Mouse (Mus musculus) cerebellum, postnatal 36 days (tissue): ENCODE measurements around the gene Wdr81.
"Not testable (repeated sequence)": the region's sequence is repeated elsewhere in the genome, so short reads cannot be mapped to it uniquely, and the experiment has no call there.

ENCODE experiments used
- DNase-seq, 2 experiments: peaks; one replicate each; pipeline ENCODE4 v3.0.0; 2021 to 2022; ENCODE audit warnings: mixed read lengths in 2 of 2

The Wdr81 gene

DNA sequence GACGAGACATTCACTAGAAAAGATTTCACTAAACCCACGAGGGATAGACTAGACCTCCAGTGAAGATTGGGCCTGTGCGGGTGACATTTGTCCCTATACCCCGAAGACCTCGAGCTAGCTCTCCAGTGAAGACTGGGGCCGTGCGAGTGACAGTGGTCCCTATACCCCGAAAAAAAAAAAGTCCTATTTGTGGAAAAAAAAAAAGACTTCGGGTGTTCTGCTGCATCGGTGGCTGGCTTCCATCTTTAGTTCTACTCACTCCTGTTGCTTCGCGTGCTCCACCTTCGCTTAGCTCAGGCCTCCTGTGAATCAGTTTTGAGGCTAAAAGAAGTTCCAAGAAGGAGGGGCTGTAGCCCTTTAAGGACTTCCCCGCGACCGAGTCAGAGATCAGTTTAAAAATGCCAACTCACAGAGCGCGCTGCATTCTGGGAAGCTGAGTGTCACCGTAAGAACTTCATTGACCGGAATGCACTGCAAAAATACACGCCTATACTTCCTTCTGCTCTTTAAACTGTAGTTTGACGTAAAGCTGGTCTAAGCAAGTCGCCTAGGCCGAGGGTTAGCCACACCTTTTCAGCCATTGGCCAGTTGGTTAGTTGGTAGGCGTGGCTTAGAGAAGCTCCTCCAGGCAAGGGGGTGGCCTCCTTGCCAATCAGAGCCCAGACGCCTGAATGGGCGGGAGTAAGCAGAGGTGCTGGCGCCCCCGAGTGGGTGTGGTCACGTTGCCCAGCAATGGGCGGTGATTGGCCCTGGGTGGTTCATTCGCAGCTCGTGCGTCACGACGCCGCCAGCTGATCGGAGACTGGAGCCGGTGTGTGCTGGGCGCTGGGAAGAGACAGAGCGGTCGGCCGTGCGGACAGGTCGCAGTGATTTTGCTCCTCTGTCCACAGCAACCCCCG, 6.6 kb upstream of the Wdr81 start, which contains the start of gene Tlcd2:
TSS of gene Tlcd2 (plus strand) at position 872 of the 899 bp plus-strand sequence.
- peak; percentile 97 to 99 for DNase-seq

DNA sequence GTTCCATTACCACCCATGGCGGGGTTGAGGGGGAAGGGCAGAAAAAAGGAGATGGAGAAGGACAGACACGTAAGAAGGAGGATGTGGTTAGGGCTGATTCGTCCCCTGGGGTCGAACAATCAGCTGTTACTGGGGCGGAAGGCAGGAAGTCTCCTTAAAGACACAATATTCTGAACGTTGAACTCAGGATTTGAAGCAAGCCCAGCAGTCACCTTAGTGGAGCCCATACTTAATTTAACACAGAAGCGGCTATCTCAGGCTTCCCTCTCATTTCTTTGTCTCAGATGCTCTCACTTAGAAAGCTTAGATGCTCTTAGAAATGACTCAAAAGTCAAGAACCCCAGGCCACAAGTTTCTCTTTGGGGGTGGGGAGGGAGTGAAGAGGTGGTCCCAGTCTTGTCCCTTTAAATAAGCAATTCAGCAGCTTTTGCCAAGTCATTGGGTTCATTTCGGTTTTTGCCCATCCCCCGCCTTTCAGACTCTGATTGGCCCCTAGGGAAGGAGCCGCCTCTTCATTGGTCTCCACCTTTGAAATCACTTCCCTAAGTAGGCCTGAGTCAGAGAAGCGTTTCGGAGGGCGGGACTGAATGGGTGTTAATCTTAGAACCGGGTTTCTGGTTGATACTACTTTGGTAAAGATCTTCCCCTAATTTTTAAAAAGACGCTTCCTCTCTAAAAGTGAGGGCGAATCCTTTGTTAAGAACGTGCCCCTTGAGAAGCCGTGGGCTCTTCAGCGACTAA, 5.8 kb upstream of the Wdr81 start:
- DNase-seq = peak; percentile 87 to 92

DNA sequence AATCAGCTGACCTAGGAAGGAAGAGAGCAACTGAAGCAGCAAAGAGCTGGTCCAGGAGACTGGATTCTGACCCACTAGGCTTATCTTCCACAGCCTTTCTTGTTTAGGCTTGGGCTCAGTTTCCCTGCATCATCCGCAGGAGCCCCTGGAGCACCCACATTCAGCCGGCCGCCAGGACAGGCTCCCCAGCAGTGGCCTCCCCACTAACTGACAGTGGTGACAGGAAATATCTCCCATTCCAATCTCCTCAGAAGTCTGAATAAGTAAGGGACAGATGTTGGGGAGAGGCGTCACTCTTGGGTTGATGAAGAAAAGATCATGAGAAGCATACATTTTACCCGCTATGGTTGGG, 5.2 kb upstream of the Wdr81 start:
- DNase-seq = no peak

DNA sequence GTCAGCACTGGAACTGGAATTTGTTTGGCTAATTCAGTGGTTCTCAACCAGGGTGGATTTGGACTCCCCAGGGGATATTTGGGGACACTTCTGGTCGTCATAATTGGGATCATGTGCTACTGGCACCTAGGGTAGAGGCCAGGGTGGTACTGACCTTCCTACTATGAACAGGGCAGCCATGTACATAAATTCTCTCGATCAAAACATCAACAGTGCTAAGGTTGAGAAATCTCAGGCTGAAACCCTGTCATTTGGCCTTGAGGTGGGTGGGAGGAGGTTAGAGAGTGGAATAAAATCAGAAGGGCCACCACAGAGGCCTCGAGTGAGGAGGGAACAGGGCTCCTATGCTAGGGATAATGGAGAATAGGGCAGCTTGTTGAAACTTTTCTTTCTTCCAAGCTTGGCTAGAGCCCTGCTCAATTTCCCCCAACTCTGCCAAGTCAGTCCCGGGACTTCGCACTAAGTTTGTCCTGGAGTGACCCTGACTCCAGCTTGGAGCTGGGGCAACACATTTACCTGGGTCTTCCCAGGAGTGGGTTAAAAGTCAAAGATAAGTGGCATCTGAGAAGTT, 4.7 kb upstream of the Wdr81 start:
- no peak for DNase-seq

DNA sequence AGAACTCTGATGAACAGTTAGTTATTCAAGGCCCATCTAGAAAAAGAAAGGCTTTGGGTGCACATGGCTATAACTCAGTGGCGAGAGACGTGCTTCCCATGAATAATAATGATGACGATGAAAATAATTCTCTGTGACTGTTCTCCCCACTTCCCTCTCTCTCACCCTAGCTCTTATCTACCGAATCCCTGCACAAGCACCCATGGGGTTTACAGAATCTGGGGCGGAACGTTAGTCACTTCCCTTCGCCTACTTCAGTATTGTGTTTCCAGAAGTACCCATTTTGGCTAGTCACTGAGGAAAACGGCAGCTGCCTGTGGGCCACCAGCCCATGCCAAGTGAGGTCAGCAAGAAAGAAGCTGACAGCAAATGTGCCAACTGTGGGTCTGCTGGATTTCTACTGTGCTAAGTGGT, 4.1 kb upstream of the Wdr81 start:
- DNase-seq = no peak

DNA sequence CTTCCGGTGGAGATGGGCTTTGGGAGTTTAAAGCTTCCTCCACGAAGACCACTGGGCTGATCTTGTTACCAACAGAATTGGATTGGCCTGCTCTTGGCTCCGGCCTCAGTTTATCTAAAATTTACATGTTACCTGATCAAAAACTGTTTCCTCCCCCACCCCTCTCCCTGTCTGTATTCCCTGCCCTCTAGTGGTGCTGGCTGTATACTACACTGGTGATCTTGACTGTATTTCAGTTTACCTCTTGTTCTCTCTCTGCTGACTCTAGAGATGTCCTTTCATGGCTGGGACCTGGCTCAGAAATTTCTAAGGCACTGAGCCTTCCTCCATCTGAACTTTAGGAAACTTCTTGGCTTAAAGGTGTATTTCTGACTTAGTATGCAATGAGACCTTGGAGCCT, 3.7 kb upstream of the Wdr81 start:
- peak in 1 of 2 experiments; percentile 43 for DNase-seq

DNA sequence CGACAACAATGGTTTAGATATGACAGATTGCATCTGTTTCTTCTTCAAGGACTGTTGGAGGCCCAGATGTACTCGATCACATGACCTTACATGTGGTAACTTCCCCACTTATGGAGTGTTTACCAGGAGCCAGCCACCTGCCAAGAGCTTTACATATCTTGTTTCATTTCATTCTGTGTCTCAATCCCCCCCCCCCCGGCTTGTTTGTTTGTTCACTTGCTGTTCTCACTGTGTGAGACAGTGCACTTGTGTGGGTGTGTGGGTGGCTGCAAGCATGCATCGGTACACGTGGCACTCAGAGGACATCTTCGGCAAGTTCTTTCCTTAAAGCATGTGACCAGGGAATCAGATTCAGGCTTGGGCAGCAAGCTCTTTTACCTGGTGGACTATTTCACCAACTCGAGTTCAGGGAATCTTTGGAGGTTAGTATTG, 1.9 kb upstream of the Wdr81 start:
- DNase-seq = no peak

DNA sequence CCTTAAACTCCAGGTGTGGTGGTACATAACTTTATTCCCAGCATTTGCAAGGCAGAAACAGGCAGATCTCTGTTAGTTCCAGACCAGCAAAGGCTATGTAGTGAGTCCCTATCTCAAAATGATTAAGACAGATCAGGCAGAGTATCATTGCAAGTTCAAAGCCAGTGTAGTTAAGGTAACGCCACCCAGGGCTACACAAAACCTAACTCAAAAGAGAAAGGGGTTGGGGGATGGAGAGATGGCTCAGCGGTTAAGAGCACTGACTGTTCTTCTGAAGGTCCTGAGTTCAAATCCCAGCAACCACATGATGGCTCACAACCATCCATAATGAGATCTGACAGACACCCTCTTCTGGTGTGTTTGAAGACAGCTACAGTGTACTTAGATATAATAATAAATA, 1.5 kb upstream of the Wdr81 start:
- DNase-seq = not testable (repeated sequence)

DNA sequence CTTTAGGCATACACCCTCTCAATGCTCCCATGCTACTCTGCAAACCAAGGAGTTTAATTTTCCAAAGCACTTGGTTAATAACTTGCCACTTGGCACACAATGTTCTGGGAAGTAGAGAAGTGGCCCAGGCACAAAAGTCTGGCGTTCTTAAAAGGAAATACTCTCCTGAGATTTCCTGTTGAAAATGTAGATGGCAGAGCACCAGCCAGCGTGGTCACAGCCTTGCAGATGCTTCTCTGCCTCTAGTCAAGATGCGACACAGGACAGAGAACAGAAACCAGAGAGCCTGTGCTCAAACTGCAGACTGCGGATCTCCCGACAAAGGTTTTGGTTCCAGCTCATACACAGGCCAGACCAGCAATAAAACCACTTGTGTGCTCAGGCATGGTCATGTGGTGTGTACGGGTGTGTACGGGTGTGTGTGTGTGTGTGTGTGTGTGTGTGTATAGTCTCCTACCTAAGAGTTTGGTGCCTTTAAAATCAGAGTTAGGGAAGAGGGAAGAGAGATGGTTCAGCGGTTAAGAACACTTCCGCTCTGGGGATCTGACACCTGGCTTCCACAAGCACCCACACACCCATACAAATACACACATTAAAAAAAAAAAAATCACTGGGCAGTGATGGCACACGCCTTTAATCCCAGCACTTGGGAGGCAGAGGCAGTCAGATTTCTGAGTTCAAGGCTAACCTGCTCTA, 672 bp upstream of the Wdr81 start:
- no peak for DNase-seq

DNA sequence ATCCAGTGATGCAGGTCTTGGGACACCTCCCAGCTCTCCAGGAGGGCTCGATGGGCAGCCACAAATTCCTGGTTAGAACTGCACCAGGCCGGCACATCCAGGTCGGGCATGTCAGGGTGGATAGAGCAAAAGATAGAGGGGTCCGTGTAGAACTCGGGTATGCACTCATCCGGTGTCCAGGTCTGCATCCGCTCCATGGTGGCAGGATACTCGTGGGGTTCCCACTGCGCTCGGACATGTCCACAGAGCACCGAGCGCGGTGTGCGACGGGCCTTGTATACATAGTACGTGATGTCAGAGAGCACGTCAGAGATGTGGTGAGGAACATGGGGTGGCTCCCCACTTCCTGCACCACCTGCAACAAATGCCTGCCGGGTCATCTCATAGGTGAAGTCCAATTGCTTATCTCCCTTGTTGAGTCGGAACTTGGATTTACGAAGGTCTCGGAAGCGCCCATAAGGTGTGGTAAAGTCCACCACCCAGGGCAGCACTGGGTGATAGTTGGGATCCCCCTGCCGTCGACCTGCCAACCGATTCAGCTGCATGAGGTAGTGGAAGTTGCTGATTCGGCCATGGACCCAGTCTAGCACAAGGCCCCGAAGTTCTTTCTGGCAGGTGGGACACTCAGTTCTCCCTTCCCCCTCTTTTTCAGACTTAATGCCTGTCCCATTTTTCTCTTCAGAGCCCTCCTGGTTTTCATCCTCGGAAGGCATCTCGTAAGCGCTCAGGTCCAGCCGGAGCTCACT, 1.5 kb downstream of the Wdr81 start:
- DNase-seq = no peak

DNA sequence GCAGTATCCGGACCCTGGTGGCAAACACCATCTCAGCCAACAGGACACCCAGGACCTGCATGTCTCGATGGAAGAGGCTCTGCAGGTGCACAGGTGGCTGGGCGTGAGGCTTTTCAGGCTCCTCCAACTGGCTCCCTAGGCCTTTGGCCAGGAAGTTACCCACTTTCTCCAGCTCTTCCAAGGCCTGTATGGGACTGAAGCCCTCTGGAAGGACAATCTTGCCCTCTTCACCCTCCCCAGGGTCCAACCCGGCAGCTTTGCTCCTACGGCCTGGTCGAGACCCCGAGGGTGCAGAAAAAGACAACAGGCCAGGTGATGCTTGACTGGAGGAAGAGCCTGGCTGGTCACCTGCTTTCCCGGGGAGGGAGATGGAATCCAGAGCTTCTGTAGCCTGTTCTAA, 2.4 kb downstream of the Wdr81 start:
- no peak for DNase-seq

DNA sequence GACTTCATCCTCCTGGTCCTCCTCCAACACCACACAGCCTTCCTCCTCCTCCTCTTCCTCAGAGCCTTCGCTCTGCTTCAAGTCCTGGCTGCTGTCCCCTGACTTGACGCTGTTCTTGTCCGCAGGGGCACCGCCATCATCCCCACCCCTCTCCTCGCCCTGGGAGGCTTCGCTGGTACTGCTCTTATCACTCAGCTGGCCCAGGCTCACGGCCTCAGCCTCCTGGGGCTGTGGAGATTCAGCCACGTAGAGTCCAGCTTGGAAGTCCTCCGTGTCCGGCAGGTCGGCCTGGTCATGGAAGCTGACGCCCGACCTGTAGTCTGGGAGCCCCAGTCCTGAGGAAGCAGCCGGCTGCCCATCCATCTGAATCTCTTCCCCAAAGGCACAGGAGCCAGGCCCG, 3.6 kb downstream of the Wdr81 start:
- DNase-seq = no peak

DNA sequence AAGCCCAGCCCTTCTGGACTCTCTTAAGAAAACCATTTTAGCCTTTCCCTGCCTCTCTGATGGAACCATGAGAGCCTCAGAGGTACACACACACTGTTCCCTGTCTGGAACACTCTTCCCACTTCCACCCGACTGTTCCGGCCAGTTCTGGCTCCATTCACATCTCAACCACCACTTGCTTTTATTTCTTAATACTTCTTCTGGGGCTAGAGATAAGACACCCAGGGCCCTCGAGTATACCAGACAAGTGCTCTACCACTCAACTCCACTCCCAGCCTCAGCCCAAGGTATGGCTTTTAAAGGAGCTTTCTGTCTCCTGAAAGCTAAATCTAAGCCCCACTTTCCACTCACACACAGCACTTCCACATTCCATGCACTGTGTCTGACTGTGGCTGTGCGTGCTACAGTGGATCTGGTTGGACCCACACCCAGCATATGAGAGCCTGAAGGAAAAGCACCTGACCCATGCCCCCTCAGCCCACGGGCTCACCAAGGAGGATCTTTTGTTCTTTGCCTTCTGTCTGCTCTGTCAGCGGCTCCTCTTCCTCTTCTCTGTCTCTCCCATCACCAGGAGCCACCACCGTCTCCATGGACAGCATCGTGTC, 4.1 kb downstream of the Wdr81 start:
- DNase-seq = no peak

DNA sequence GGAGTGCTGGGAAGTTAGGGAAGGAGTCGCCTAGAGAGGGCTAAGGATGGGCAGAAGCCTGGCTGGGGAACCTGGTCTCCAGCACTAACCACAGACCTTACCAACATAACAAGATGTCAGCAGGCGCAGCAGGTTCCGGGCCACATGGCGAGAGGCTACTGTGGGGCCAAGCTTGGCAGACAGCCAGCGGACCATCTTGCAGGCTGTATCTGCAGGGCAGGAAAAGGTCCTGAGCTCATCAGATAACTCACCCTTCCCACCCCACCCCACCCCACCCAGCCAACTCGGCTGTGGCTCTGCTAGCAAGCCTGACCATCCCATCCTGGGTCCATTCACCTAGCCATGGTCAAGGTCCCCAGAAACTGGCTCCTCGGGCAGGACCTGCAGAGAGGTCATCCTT, 4.8 kb downstream of the Wdr81 start:
- DNase-seq = peak; percentile 54 to 61

DNA sequence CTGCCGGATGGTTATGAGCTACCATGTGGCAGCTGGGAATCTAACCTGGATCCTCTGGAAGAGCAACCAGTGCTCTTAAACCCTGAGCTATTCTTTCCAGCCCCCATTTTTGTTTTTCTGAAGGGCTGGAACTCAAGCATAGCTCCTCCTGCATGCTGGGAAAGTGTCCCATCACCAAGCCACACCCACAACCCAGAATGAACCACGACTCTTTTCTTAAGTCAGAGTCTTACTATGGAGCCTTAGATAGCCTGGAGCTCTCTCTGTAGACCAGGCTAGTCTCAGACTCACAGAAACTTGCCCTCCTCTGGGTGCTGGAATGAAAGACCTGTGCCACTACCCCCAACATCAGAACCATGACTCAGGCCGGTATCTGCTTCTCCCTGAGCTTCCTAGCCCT, 5.9 kb downstream of the Wdr81 start:
- DNase-seq = no peak

DNA sequence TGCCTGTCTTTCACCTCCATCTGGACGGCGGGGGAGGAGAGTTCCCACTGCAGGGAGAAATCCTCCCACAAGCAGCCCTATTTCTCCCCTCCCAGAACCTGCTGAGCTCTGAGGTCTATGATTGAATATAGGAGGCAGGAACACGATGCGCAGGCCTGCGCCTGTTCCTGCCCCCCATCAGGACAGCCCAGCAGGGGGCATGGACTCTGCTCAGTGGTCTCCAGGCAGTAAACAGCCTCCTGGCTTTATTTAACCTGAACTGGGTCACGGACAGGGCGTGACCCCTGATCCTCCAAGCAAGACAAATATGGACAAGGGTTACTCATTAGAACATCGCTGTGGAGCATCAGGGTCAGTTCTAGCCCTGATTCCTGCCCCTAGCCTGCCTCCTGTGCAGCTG, 10.8 kb downstream of the Wdr81 start:
- DNase-seq = no peak

DNA sequence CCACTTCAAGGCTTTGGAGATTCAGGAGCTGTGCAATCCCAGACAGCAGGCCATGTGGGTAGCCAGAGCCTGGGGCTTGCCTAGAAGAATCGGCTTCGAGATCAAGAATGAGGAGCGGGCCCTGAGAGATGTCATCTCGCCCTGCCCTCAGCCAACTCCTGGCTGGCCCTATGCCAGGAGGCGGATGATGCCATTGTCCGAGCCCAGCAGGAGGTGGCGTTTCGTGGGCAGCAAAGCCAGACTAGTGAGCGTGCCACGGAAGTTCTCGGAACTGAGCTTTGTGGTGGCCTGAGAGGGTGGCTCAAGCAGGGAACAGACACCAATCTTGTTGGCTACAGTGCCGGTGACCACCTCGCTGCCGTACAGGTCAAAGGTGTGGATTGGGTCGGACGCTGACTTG, 12.9 kb downstream of the Wdr81 start:
- peak; percentile 45 to 54 for DNase-seq

DNA sequence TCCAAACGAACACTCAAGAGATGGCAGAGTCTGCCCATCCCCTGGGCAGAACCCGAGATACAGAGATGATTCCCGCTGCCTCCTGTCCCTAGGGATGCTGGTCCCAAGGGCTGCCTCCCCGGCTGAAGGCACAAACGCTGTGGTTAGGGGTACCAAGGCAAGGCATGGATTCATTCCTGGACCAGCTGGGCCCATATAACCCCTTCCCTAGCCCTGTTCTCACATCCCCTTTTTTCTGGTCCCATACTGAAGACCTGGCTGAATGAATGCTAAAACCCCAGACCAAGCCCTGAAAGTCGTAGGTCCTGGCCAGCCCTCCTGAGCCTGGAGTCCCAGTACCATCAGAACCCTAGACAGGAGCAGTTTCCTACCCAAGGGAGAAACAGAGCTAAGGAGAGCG, 13.5 kb downstream of the Wdr81 start:
- no peak for DNase-seq

DNA sequence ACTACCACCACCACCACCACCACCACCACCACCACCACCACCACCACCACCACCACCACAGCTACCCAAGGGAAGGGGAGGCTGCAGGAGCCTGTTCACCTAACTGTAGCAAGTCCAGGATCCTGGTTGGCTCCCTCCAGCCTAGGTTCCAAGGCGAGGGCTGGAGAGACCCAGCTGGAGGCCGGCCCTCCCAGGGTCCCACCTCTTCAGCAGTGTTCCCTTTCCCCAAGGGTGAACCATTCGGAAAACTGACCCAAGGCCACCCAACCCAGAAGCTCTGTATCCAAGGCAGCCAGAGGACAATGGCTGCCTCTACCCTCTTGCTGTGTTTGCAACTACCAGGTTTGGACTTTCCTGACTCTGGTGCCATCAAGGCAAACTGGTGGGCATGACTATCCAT, 14.6 kb downstream of the Wdr81 start:
- DNase-seq = no peak

DNA sequence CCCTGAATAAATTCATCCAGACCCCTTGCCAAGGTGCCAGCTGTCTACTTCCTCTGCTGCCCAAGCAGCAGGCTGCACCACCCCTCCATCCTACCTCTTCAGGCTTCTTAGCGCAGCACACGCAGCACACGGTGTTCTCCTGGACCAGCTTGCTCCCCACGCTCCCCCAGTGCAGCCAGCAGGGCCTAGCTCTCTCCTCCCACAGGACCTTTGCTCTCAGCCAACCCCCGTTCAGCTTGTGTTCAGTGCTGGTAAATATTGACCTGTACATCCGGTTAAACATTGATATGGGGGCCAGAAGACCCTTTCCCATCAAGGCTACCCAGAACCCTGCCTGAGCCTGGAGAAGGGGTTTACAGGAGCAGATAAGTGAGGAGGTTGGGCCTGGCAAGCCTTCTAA, 15.2 kb downstream of the Wdr81 start, which contains the start of gene Serpinf2:
TSS of gene Serpinf2 (minus strand) at position 229 of the 400 bp plus-strand sequence.
- DNase-seq = no peak

DNA sequence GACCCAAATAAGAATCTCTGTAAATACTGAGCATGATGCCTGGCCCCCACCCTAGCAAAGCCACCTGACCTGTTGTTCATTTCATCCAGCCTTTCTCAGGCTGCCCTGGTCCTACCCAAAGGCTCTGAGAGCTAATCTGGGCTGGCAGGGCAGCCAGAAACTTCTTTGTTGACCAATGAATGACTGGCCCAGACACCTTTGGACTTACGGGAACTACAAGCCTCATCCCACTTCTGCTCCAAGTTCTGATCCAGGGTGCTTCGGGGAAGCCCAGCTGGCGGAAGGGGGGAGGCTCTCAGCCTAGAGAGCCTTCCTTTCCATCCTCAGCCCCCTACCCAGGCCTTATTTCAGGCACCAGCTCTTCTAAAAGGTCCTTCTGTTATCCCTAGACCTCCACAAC, 15.7 kb downstream of the Wdr81 start:
- no peak for DNase-seq

DNA sequence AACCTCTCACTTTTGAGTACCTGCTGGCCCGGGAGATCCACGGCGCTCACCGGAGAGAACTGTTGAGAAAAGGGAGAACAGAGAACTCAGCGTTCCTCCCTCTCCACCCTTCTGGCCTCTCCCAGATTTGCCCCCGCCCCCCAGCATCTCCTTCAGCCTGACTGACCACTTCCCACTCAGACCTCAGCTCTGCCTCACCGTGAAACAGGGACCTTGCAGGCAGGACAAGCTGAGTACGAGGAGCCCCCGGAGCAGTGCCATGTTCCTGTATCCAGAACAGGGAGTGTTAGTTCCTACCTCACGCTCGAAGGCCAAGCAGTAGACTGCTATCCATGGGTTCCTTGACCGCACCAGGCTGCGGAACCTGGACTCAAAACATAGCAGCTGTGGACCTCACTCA, 16.3 kb downstream of the Wdr81 start:
- DNase-seq = no peak
